Mouse (Mus musculus) liver, embryonic 16.5 days (tissue): ENCODE measurements around the gene Rapgefl1. TPM values are rescaled to one million over a fixed set of nuclear protein-coding genes. Genes with fewer than 3 reads are reported as not detected.
"Not testable (repeated sequence)": the region's sequence is repeated elsewhere in the genome, so short reads cannot be mapped to it uniquely, and the experiment has no call there.

Source experiments
- ATAC-seq: fragments of 200-750 bp; cut with Nextera tagmentation; 2 replicates; pipeline ENCODE4 v1.8.0; 2017; ENCODE audit warnings: low read depth, mild to moderate bottlenecking, moderate number of reproducible peaks, moderate library complexity
- H3K27ac ChIP-seq: fragments of 300-500 bp; sonication (generic); 2 replicates; pipeline ENCODE4 v1.5.1; 2014; ENCODE audit warnings: mild to moderate bottlenecking, low read length
- H3K27me3 ChIP-seq: fragments of 300-500 bp; sonication (generic); 2 replicates; pipeline ENCODE4 v1.6.1; 2014; ENCODE audit warnings: low read depth, low read length, mixed read lengths; ENCODE audit not compliant: control insufficient read depth, insufficient read depth
- H3K36me3 ChIP-seq: fragments of 300-500 bp; sonication (generic); 2 replicates; pipeline ENCODE4 v1.6.1; 2014; ENCODE audit warnings: mild to moderate bottlenecking; ENCODE audit not compliant: control insufficient read depth, insufficient read depth
- H3K4me1 ChIP-seq: fragments of 300-500 bp; sonication (generic); 2 replicates; pipeline ENCODE4 v1.6.1; 2014; ENCODE audit warnings: low read depth, low read length, mixed read lengths; ENCODE audit not compliant: control insufficient read depth
- H3K4me2 ChIP-seq: fragments of 300-500 bp; sonication (generic); 2 replicates; pipeline ENCODE4 v1.6.1; 2014; ENCODE audit warnings: low read depth, low read length, mixed read lengths
- H3K4me3 ChIP-seq: fragments of 300-500 bp; sonication (generic); 2 replicates; pipeline ENCODE4 v1.5.1; 2014; ENCODE audit warnings: low read depth, mild to moderate bottlenecking, low read length
- H3K9ac ChIP-seq: fragments of 300-500 bp; sonication (generic); 2 replicates; pipeline ENCODE4 v1.6.1; 2014; ENCODE audit warnings: low read depth, low read length
- H3K9me3 ChIP-seq: fragments of 300-500 bp; sonication (generic); replicated peaks from 2 replicates; pipeline ENCODE4 v1.6.1; 2016; ENCODE audit warnings: low read length; ENCODE audit not compliant: control insufficient read depth
- WGBS: fragments of 180-500 bp; shearing (Covaris S2); extraction: QIAGEN DNeasy Blood & Tissue Kit; methylation state at CpG from one replicate; pipeline ENCODE4 v1.1.7; 2014; ENCODE audit not compliant: insufficient replicate concordance; 5-methylcytosine and 5-hydroxymethylcytosine counted together
- polyA plus RNA-seq: library from polyadenylated mRNA; unstranded; fragments of >200 nt; fragmentation: Nextera tagmentation; extraction: Ambion mirVana; gene quantifications from 2 replicates; pipeline ENCODE4 v1.2.1, GENCODE M21; 2015

The Rapgefl1 gene
- polyA plus RNA-seq, 1 experiment from 2014 or later = 0.18 TPM

GRCm38 (mm10) chr11:98804605-98805004 is 32.0 kb upstream of the Rapgefl1 start, which contains the start of gene Casc3:
TSS of gene Casc3 (plus strand) at chr11:98804905.
- no peak within 1 kb of the TSS for H3K27ac ChIP-seq

GRCm38 (mm10) chr11:98808417-98808816 is 28.2 kb upstream of the Rapgefl1 start:
- ATAC-seq = no peak
- Histone ChIP-seq H3K36me3 (peaks cover 39% of the 10 kb centered on the region), H3K4me3 (no peak overlapping the region), H3K27ac (peak overlapping the region; percentile 72; the same call in 1 of the 2 replicates), H3K4me1 (peaks cover 16% of the 10 kb centered on the region), H3K9me3 (no peaks in the 10 kb centered on the region), H3K9ac (no peak overlapping the region; the same call in 1 of the 2 replicates), H3K4me2 (peak overlapping the region; percentile 72; the same call in 1 of the 2 replicates), H3K27me3 (no peaks in the 10 kb centered on the region)
- 63% methylated on average over 2 of the region's 2 CpGs for WGBS

More at GRCm38 (mm10) chr11:98804605-98805004, 32.0 kb upstream of the Rapgefl1 start, which contains the start of gene Casc3:
- Histone ChIP-seq H3K9me3 (no peaks in the 10 kb centered on the region), H3K4me2 (no peak within 1 kb of the TSS), H3K27me3 (no peaks in the 10 kb centered on the region), H3K4me1 (peaks cover 7% of the 10 kb centered on the region), H3K4me3 (no peak within 1 kb of the TSS), H3K36me3 (peaks cover 51% of the 10 kb centered on the region), H3K9ac (no peak within 1 kb of the TSS)
- WGBS = 82% methylated on average over 5 of the region's 5 CpGs
- ATAC-seq = no peak

- peak; percentile 98 for ATAC-seq
- peak overlapping the region; percentile 74 for H3K4me2 ChIP-seq
- peaks cover 16% of the 10 kb centered on the region for H3K4me1 ChIP-seq
- no peaks in the 10 kb centered on the region for H3K9me3 ChIP-seq
- peak overlapping the region; percentile 98 for H3K4me3 ChIP-seq
- peak overlapping the region; percentile 98 for H3K27ac ChIP-seq
- peaks cover 26% of the 10 kb centered on the region for H3K36me3 ChIP-seq
- peak overlapping the region; percentile 97 for H3K9ac ChIP-seq
- WGBS = under 1% methylated on average over 77 of the region's 84 CpGs
- H3K27me3 ChIP-seq = no peaks in the 10 kb centered on the region
Measured at GRCm38 (mm10) chr11:98809457-98810290, 26.9 kb upstream of the Rapgefl1 start.

- Histone ChIP-seq H3K27ac (peak overlapping the region; percentile 98), H3K9me3 (no peaks in the 10 kb centered on the region), H3K4me2 (peak overlapping the region; percentile 74), H3K27me3 (no peaks in the 10 kb centered on the region), H3K36me3 (peaks cover 24% of the 10 kb centered on the region), H3K9ac (peak overlapping the region; percentile 97), H3K4me3 (peak overlapping the region; percentile 98), H3K4me1 (peaks cover 16% of the 10 kb centered on the region)
- 55% methylated on average over 7 of the region's 7 CpGs for WGBS
- no peak for ATAC-seq
Measured at GRCm38 (mm10) chr11:98810686-98811085, 25.9 kb upstream of the Rapgefl1 start.

- H3K27me3 ChIP-seq = no peaks in the 10 kb centered on the region
- H3K27ac ChIP-seq = no peak overlapping the region
- H3K4me1 ChIP-seq = no peaks in the 10 kb centered on the region; the same call in 1 of the 2 replicates
- no peak overlapping the region for H3K9ac ChIP-seq
- peaks cover 47% of the 10 kb centered on the region for H3K36me3 ChIP-seq
- 38% methylated on average over 1 of the region's 1 CpGs for WGBS
- no peak overlapping the region for H3K4me3 ChIP-seq
- H3K9me3 ChIP-seq = no peaks in the 10 kb centered on the region
- no peak for ATAC-seq
- H3K4me2 ChIP-seq = no peak overlapping the region
Measured at GRCm38 (mm10) chr11:98816706-98817239, 19.8 kb upstream of the Rapgefl1 start.

- H3K9me3 ChIP-seq = no peaks in the 10 kb centered on the region
- 35% methylated on average over 5 of the region's 5 CpGs for WGBS
- peaks cover 55% of the 10 kb centered on the region for H3K36me3 ChIP-seq
- ATAC-seq = no peak
- no peak overlapping the region for H3K27ac ChIP-seq
- no peak overlapping the region for H3K9ac ChIP-seq
- H3K4me3 ChIP-seq = no peak overlapping the region
- H3K4me1 ChIP-seq = peaks cover 8% of the 10 kb centered on the region
- H3K4me2 ChIP-seq = no peak overlapping the region
- H3K27me3 ChIP-seq = no peaks in the 10 kb centered on the region
Measured at GRCm38 (mm10) chr11:98820968-98821367, 15.6 kb upstream of the Rapgefl1 start.

- H3K9ac ChIP-seq, H3K4me3 ChIP-seq, H3K9me3 ChIP-seq, H3K27me3 ChIP-seq, H3K4me2 ChIP-seq, H3K27ac ChIP-seq: not testable (repeated sequence)
- peaks cover 11% of the 10 kb centered on the region for H3K4me1 ChIP-seq
- H3K36me3 ChIP-seq = peaks cover 69% of the 10 kb centered on the region
- peak; percentile 55 for ATAC-seq
- 72% methylated on average over 2 of the region's 2 CpGs for WGBS
Measured at GRCm38 (mm10) chr11:98826071-98826470, 10.5 kb upstream of the Rapgefl1 start.

- peaks cover 69% of the 10 kb centered on the region for H3K36me3 ChIP-seq
- WGBS = 24% methylated on average over 2 of the region's 2 CpGs
- peaks cover 11% of the 10 kb centered on the region for H3K4me1 ChIP-seq
- no peak overlapping the region for H3K4me2 ChIP-seq
- no peaks in the 10 kb centered on the region for H3K9me3 ChIP-seq
- no peak overlapping the region for H3K27ac ChIP-seq
- ATAC-seq = peak; percentile 20; the same call in 1 of the 2 replicates
- H3K9ac ChIP-seq = no peak overlapping the region
- no peak overlapping the region for H3K4me3 ChIP-seq
- no peaks in the 10 kb centered on the region for H3K27me3 ChIP-seq
Measured at GRCm38 (mm10) chr11:98827877-98828276, 8.7 kb upstream of the Rapgefl1 start.
